Mouse (Mus musculus) ES-E14 (cell line): Measurements from ENCODE around the gene Nktr. TPM values are rescaled to one million over a fixed set of nuclear protein-coding genes. Genes with fewer than 3 reads are reported as not detected.

Experiments used
- DNase-seq: peaks from one replicate; pipeline ENCODE4 v3.0.0-alpha.2; 2013; ENCODE audit warnings: low read depth, low spot score
- H3K27ac ChIP-seq: 2 replicates; pipeline ENCODE4 v1.5.1; 2012; ENCODE audit warnings: low read depth, mild to moderate bottlenecking, low read length, moderate library complexity, mixed read lengths; ENCODE audit not compliant: poor library complexity, insufficient read depth, severe bottlenecking
- H3K36me3 ChIP-seq: 2 replicates; pipeline ENCODE4 v1.6.1; 2012; ENCODE audit warnings: mild to moderate bottlenecking, low read length, moderate library complexity, mixed read lengths; ENCODE audit not compliant: control insufficient read depth, poor library complexity, insufficient read depth, severe bottlenecking
- H3K4me1 ChIP-seq, 2 experiments: fragments of 150-350 bp in 1 of 2; sonication (generic) in 1 of 2; 2 replicates each; pipeline ENCODE4 v1.6.1; 2012; ENCODE audit warnings: low read length in 2 of 2, mild to moderate bottlenecking in 1 of 2, mixed read lengths in 1 of 2; ENCODE audit not compliant: control insufficient read depth in 2 of 2, insufficient read depth in 2 of 2, poor library complexity in 1 of 2
- H3K4me3 ChIP-seq, 2 experiments: fragments of 150-350 bp in 1 of 2; sonication (generic) in 1 of 2; 2 replicates each; pipeline ENCODE4 v1.5.1; 2012; ENCODE audit warnings: low read length in 2 of 2, low read depth in 1 of 2, mild to moderate bottlenecking in 1 of 2, mixed read lengths in 1 of 2; ENCODE audit not compliant: insufficient read depth in 1 of 2, poor library complexity in 1 of 2, severe bottlenecking in 1 of 2
- H3K9ac ChIP-seq: 2 replicates; pipeline ENCODE4 v1.6.1; 2012; ENCODE audit warnings: low read depth, mild to moderate bottlenecking, low read length, mixed read lengths; ENCODE audit not compliant: poor library complexity, insufficient read depth, severe bottlenecking
- H3K9me3 ChIP-seq: fragments of 150-350 bp; sonication (generic); 2 replicates; pipeline ENCODE4 v1.6.1; 2012; ENCODE audit warnings: low read depth, mild to moderate bottlenecking, low read length; ENCODE audit not compliant: control insufficient read depth, insufficient read depth
- CHD2 ChIP-seq: IDR thresholded peaks from 2 replicates; pipeline ENCODE4 v1.6.1; 2014; ENCODE audit warnings: mild to moderate bottlenecking, low read depth, low read length, inconsistent platforms
- HCFC1 ChIP-seq: IDR thresholded peaks from 2 replicates; pipeline ENCODE4 v1.6.1; 2012; ENCODE audit warnings: low read length, inconsistent platforms, borderline replicate concordance; ENCODE audit not compliant: insufficient read depth
- MAFK ChIP-seq: IDR thresholded peaks from 2 replicates; pipeline ENCODE4 v1.6.1; 2014; ENCODE audit warnings: mild to moderate bottlenecking, low read depth, low read length, inconsistent platforms; ENCODE audit not compliant: insufficient read depth
- ZC3H11A ChIP-seq: IDR thresholded peaks from 2 replicates; pipeline ENCODE4 v1.6.1; 2012; ENCODE audit warnings: low read depth, mild to moderate bottlenecking, inconsistent platforms, low read length, borderline replicate concordance
- ZNF384 ChIP-seq: IDR thresholded peaks from 2 replicates; pipeline ENCODE4 v1.6.1; 2012; ENCODE audit warnings: low read depth, low read length, inconsistent platforms
- in situ Hi-C, 2 experiments: fragments of 600-800 bp; cut with MboI; formaldehyde crosslinking; loops; one replicate each; pipeline ENCODE4 v1.15.1; 2025; ENCODE audit warnings: low sequenced_read_pairs in 2 of 2, inconsistent platforms in 1 of 2; ENCODE audit not compliant: unreplicated experiment in 2 of 2
- total RNA-seq: library from RNA; depleted of rRNA; stranded (reverse); fragments of 300-350 nt; gene quantifications from 2 replicates; pipeline ENCODE4 v1.2.3, GENCODE M21; 2012

Gene Nktr
- total RNA-seq, 1 experiment, result 69.6 TPM

DNA sequence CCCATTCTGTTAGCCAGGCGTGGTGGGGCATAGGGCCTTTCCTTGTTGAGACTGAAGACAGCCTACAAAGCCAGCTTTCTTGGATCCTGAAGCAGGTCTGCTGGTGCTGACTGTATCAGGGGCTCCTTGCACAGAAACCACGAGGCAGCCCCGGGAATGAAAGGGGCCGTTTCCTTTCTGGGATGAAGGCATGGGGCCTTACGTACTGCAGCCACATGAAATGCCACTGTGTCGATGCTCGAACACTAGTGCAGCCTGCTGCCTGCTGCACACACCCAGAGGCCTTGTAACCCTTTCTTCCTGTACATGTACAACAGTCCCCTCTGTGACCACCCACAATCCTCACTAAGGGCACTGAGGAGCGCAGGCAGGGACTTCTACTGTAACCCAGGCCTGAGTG is 37.8 kb upstream of the Nktr start:
- no peaks in the 10 kb centered on the region; a peak in 1 of 4 replicates for H3K4me1 ChIP-seq
- H3K27ac ChIP-seq, result no peak overlapping the region
- peaks cover 2% of the 10 kb centered on the region; the same call in 1 of the 2 replicates for H3K36me3 ChIP-seq
- no peak overlapping the region for H3K9ac ChIP-seq
- in situ Hi-C loops, result loop anchor here in 1 of 2 experiments (10.0 kb wide), 1 partner anchor 206 kb away; no protein-coding TSS in a partner anchor
- H3K4me3 ChIP-seq, result no peak overlapping the region
- no peak for DNase-seq
- H3K9me3 ChIP-seq, result no peaks in the 10 kb centered on the region
- TF ChIP-seq MAFK, result no peak
- no peak for TF ChIP-seq HCFC1
- no peak for TF ChIP-seq CHD2
- TF ChIP-seq ZC3H11A, result no peak
- no peak for TF ChIP-seq ZNF384

DNA sequence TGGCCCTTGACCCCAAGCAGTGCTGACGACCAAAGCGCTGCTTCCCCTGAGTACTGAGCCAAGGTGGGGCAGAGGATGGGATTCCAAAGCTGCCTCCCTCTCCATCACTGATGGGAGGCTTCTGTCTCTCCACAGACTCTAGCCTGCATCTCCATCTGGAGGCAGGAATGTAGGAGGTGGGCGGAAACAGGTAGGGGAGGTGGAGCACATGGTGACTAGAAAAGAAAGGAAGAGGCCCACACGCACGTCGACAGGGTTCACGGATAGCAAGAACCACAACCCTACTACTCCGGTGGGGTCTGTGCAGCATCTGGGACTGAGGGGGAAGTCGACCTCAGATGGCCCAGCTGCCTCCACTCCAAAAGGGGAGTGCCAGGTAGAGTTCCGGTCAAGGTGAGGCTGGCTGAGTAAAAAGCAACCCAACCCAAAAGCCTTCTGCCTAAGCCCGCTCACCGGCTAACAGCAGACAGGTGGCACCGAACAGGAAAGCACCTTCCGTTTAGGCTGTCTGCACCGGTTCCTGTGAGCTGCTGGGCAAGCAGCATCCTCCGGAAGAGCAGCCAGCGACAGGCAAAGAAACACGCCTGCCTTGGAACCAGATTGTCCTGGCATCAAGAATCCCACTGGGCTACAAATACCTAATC is 36.8 kb upstream of the Nktr start:
- no peak overlapping the region for H3K9ac ChIP-seq
- TF ChIP-seq HCFC1 (no peak), ZC3H11A (no peak), ZNF384 (no peak), CHD2 (no peak), MAFK (no peak)
- H3K9me3 ChIP-seq, result no peaks in the 10 kb centered on the region
- DNase-seq, result no peak
- in situ Hi-C loops, result loop anchor here in 1 of 2 experiments (10.0 kb wide), 1 partner anchor 207 kb away; no protein-coding TSS in a partner anchor
- no peaks in the 10 kb centered on the region; a peak in 1 of 4 replicates for H3K4me1 ChIP-seq
- peaks cover 2% of the 10 kb centered on the region; the same call in 1 of the 2 replicates for H3K36me3 ChIP-seq
- no peak overlapping the region for H3K4me3 ChIP-seq
- no peak overlapping the region for H3K27ac ChIP-seq

DNA sequence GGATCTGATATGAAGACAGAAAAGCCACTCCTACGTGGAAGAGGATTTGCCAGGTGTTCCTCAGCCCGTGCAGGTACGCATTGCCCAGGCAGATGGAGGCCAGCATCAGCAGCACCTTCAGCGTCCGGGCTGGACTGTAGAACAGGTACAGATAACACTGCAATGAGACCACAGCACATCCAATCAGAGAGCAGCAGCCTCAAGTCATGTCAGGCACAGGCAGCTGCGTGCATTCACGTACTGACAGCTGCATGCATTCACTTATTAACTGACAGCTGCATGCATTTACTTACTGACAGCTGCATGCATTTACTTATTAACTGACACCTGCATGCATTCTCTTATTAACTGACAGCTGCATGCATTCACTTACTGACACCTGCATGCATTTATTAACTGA is 34.3 kb upstream of the Nktr start:
- Histone ChIP-seq H3K4me3 (no peak overlapping the region), H3K36me3 (peaks cover 4% of the 10 kb centered on the region; the same call in 1 of the 2 replicates), H3K27ac (no peak overlapping the region), H3K9ac (no peak overlapping the region), H3K4me1 (no peaks in the 10 kb centered on the region; a peak in 1 of 4 replicates), H3K9me3 (no peaks in the 10 kb centered on the region)
- in situ Hi-C loops, result loop anchor here in 1 of 2 experiments (10.0 kb wide), 1 partner anchor 210 kb away; no protein-coding TSS in a partner anchor
- no peak for DNase-seq
- TF ChIP-seq CHD2 (no peak), MAFK (no peak), ZC3H11A (no peak), ZNF384 (no peak), HCFC1 (no peak)

DNA sequence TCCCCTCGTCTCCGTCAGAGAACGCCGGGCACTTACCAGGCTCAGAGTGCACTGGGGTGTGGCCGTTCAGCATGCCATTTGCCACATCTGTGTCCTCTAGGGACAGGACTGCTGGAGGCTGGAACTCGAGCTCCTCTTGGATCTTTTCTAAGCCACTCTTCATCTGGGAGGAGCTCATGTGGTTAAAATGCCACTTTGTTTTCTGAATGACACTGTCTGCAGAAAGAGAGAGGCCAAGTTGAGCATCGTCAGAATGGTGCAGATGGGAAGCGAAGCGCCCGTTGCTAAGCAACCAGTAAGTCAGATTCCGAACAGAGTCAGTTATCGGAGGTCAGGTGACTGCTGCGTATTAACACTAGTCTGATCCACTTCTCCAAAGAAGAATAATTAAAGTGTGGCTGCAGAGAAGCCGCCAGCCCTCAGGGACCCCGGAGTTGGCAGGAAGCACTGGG is 28.7 kb upstream of the Nktr start:
- TF ChIP-seq ZC3H11A, result no peak
- no peak for TF ChIP-seq ZNF384
- no peak for TF ChIP-seq HCFC1
- TF ChIP-seq CHD2, result no peak
- TF ChIP-seq MAFK, result no peak
- H3K9me3 ChIP-seq, result no peaks in the 10 kb centered on the region
- no peaks in the 10 kb centered on the region for H3K4me1 ChIP-seq
- in situ Hi-C loops, result no loop called here
- H3K36me3 ChIP-seq, result peaks cover 3% of the 10 kb centered on the region; the same call in 1 of the 2 replicates
- no peak overlapping the region for H3K27ac ChIP-seq
- no peak for DNase-seq
- H3K9ac ChIP-seq, result no peak overlapping the region
- no peak overlapping the region for H3K4me3 ChIP-seq

DNA sequence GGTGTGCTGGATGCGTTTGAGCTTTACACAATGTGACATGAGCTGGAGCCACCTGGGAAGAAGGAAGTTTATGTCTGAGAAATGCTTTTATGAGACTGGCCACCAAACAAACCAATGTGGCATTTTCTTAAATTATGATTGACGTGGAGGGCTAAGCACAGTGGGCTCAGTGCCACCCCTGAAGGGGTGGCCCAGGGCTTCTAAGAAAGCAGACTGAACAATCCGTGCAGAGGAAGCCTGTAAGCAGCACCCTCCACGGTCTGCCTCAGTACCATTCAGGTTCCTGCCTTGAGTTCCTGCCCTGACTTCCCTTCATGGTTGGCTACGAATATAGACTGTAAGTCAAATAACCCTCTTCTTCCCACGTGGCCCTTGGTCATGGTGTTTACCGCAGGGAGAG is 28.2 kb upstream of the Nktr start:
- TF ChIP-seq HCFC1 (no peak), ZC3H11A (no peak), CHD2 (no peak), ZNF384 (no peak), MAFK (no peak)
- H3K36me3 ChIP-seq, result peaks cover 3% of the 10 kb centered on the region; the same call in 1 of the 2 replicates
- in situ Hi-C loops, result no loop called here

More for the DNA sequence above, 28.2 kb upstream of the Nktr start:
- Histone ChIP-seq H3K27ac (no peak overlapping the region), H3K4me3 (no peak overlapping the region), H3K4me1 (no peaks in the 10 kb centered on the region), H3K9me3 (no peaks in the 10 kb centered on the region), H3K9ac (no peak overlapping the region)
- no peak for DNase-seq
